ENCODE assay signal across 8 mouse cellular contexts in genomic region chr11:48588833-48589649, GRCm38 (mm10).
DNase-seq lines count a peak whose midpoint lies in the region; ATAC-seq and TF ChIP-seq lines count a peak whose summit lies in the region.

No protein-coding gene starts in this region.

- no peak overlapping the region for H3K4me3 ChIP-seq in gastrocnemius, adult 2 months
- H3K4me3 ChIP-seq in limb, embryonic 11.5 days (ENCODE audit: low read depth, low read length): no peak overlapping the region

- intact Hi-C loops in gastrocnemius, adult 2 months (cut with DNase I): no loop called here

- no peak overlapping the region for H3K9ac ChIP-seq in limb, embryonic 11.5 days (ENCODE audit: low read length)

- H3K4me2 ChIP-seq in limb, embryonic 11.5 days (ENCODE audit: low read depth, severe bottlenecking): no peak overlapping the region

- no peaks in the 10 kb centered on the region for H3K4me1 ChIP-seq in limb, embryonic 11.5 days (ENCODE audit: control insufficient read depth, insufficient read depth, low read length)

- TF ChIP-seq CTCF in gastrocnemius, adult 2 months (IDR thresholded peaks at IDR 0.05): peak; percentile 65

- H3K27ac ChIP-seq in gastrocnemius, adult 2 months: no peak overlapping the region
- H3K27ac ChIP-seq in limb, embryonic 11.5 days (replicated peaks; ENCODE audit: low read depth, low read length): no peak overlapping the region

- peak; percentile 82; the same call in 1 of the 2 replicates for ATAC-seq in limb, embryonic 11.5 days (ENCODE audit: insufficient number of reproducible peaks, low FRiP score, low TSS enrichment, low read depth)

- WGBS in limb, embryonic 11.5 days: 37% methylated on average over 9 of the region's 9 CpGs

- H3K36me3 ChIP-seq in limb, embryonic 11.5 days (ENCODE audit: control insufficient read depth, insufficient read depth, low read length): no peaks in the 10 kb centered on the region

- H3K27me3 ChIP-seq in limb, embryonic 11.5 days (ENCODE audit: control insufficient read depth, insufficient read depth, low read length): no peaks in the 10 kb centered on the region

- no peaks in the 10 kb centered on the region for H3K9me3 ChIP-seq in limb, embryonic 11.5 days (ENCODE audit: control insufficient read depth, low read length)

- peak; percentile 13 for DNase-seq in ovary, postnatal 10 days (ENCODE audit: low spot score)
- DNase-seq in ovary, adult 18-20 months (ENCODE audit: low spot score): no peak
- DNase-seq in cerebellum, postnatal 14 days: peak; percentile 84 to 88
- DNase-seq in gastrocnemius, adult 2 months: peak; percentile 45
- DNase-seq in kidney, adult 9 months: peak; percentile 37
- DNase-seq in limb, embryonic 11.5 days (ENCODE audit: low spot score): peak; percentile 74
- peak; percentile 2 for DNase-seq in naive thymus-derived CD4-positive, alpha-beta T cell, adult 2 months (ENCODE audit: low read depth)
- peak; percentile 11 for DNase-seq in thymus, postnatal 14 days
